Mouse (Mus musculus): Measurements from ENCODE around the gene Thpo.
A peak's percentile ranks its signal among the peaks of the same experiment; 100 is the strongest.

Thpo gene

DNA sequence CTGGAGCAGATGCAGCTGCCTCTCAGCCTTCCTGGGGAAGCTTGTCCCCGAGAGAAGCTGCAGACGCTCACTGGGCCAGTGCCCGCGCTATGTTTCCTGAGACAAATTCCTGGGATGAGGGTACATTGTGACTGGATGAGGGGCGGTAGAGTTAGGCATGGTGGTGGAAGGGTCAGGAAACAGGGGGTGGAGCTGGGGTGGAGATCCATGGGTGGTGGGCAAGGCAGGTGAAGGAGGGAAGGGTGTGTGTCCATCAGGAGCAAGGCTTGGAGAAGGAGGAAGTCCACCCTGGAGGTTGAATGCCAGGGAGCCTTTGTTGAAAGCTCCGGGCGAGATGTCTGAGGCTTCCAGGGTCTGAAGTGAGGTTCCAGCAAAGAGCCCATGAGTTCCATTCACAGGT is 9.0 kb downstream of the Thpo start:
- DNase-seq (ENCODE audit: low spot score in 2 of 2): no peak

DNA sequence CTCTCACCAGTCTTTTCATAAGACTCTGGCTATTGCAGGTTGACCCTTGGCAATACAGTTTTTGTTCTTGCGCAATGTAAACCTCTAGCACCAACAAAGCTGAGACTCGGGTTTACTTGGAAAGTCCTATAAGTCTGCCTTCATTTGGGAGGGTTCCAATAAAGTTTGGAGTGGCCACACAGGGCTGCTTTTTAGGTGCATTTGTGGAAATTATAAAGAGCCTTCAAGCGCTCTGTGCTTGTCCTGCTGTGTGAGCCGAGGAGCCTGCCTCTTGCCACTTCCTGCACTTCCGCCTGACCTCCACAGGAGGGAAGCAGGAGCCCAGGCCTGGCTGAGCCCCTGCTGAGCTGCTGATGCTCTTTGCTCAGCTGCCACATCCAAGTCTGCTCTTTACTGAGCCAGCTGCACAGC is 10.0 kb downstream of the Thpo start:
- DNase-seq (ENCODE audit: low spot score in 2 of 2): peak in 1 of 2 experiments; percentile 64

DNA sequence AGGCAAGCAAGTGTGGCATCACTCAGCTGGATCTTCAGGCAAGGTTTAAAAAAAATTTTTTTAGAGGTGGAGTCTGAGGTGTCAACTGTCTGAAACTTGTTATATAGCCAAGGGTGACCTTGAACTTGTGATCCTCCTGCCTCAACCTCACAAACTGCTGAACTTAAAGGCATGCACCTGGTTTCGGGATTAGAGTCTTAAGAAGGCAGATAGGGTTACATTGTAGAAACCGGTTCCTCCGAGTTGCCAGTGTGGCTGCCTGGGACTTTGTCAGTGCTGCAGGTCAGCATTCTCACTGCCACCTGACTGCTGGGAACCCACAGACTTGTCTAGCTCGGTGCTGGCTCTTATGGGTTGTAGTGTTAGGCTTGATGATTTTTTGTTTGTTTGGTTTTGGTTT is 11.1 kb downstream of the Thpo start:
- DNase-seq (ENCODE audit: low spot score in 2 of 2): no peak

DNA sequence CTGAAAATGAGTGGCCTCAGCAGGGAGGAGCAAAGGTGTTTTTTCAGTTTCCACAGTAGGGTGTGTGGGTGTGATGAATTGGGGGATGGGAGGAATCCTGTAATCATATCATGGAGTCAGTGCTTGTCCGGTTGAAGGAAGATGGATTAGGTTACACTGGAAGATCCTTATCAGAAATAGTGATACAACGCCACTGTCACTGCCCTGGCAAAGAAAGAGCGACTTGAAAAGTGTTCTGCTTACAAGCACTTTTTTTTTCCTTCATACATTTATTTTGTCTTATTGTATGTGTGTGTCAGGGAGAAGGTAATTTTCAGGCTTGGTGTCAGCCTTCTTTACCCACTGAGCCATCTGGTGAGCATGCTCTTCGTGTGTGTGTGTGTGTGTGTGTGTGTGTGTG is 11.6 kb downstream of the Thpo start:
- DNase-seq (ENCODE audit: low spot score in 2 of 2): no peak

DNA sequence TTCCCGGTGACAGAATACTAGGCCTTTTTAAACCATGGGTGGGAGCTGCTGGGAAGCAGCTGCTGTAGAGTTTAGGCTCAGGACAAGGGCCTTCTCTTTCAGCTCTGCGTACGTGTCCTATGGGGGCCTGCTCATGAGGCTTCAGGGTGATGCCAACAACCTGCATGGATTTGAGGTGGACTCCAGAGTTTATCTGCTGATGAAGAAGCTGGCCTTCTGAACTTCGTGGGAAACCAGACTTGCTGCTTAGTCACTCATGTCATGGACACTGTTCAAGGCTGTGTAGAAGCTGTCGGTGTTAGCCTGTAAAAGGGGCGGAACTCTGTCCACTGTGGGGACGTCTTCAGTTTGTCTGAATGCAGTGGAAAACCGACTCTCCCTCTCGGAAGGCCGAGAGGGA is 12.5 kb downstream of the Thpo start:
- no peak for DNase-seq (ENCODE audit: low spot score in 2 of 2)

DNA sequence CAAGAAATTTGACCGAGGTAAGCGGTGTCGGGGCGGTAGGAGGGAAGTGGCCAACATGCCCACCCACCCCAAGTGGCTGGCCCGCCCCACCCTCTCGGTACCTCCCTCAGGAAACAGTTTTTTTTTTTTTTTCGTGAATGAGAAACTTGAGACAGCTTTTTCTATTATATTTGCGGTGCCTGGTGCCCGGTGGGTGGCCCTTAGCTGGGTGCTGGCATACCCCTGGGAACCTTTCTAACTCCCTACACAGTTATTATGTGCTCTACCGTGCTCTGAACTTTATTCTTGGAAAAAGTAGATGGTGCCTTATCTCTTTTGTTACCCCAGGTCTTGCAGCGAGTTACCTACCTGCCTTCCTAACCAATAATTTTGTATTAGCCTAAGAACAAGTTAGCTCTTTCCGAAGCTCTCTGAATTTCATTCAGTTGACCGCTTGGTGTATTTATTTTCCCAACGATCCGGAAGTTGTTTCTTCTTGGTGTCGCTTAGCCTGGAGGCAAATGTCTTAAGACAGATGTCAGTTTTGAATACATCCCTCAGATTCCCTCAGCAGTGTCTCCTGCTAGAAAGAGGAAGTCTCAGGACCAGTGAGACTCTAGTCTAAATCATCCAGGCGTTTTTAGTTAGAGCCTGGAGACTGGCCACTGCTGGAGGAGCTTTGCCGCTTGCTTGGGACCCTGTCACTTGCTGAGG is 16.2 kb downstream of the Thpo start:
- DNase-seq (ENCODE audit: low spot score in 2 of 2): no peak

DNA sequence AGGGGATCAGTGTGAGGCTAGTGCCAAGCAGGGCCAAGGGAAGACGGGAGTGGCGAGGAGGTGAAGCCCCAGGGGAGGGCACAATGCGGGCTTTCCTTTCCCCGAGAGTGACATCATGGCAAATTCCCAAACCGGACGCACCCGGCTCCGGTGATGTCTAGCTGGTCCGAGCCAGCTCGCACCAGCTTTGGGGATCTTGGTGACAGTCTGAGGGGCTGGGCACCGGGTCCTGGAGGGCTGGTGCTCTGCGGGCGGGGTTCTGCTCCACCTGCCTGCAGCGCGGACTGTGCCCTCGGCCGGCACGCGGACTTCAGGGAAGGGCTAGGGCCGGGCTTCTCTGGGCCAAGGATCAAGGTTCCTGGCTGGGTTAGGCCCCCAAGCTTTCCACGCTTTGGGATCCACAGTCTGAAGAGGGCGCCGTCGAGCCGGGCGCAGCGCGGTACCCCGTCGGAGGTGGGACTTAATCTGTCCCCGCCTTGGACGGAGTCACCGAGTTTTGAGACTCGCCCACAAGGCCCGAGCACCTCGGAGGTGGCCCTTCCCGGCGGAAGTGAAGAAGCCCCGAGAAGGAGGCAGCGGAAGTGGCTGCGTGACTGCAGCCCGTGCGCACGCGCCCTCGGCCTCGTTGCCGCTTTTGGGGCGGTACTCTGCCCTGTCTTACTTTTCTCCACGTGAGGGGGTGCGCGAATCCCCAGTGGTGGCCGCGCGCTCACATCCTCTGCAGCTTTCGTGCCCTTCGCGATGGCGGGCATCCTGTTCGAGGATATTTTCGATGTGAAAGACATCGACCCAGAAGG is 16.9 kb downstream of the Thpo start, which contains the start of the genes Polr2h and Clcn2:
Gene Polr2h, plus strand, starts transcription at position 485 of the 797 bp plus-strand sequence.
Gene Clcn2, minus strand, starts transcription at position 566 of the 797 bp plus-strand sequence.
- peak; percentile 95 to 98 for DNase-seq (ENCODE audit: low spot score in 2 of 2)

DNA sequence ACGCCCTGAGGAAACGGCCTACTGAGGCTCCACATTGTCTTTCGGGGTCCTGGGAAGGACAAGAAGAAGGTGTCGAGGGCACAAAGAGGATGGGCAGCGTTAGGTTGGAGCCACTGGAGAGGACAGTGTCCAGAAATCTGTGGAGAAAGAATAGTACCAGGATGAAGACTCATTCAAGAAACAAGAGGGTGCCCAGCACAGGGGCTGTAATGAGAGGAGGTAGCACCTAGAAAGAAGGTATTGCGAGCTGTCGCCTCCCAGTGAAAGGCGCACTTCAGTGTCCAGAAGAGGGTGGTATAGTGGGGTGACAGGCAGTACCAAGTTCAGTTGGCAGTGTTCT is 17.5 kb downstream of the Thpo start:
- DNase-seq (ENCODE audit: low spot score in 2 of 2): no peak

DNA sequence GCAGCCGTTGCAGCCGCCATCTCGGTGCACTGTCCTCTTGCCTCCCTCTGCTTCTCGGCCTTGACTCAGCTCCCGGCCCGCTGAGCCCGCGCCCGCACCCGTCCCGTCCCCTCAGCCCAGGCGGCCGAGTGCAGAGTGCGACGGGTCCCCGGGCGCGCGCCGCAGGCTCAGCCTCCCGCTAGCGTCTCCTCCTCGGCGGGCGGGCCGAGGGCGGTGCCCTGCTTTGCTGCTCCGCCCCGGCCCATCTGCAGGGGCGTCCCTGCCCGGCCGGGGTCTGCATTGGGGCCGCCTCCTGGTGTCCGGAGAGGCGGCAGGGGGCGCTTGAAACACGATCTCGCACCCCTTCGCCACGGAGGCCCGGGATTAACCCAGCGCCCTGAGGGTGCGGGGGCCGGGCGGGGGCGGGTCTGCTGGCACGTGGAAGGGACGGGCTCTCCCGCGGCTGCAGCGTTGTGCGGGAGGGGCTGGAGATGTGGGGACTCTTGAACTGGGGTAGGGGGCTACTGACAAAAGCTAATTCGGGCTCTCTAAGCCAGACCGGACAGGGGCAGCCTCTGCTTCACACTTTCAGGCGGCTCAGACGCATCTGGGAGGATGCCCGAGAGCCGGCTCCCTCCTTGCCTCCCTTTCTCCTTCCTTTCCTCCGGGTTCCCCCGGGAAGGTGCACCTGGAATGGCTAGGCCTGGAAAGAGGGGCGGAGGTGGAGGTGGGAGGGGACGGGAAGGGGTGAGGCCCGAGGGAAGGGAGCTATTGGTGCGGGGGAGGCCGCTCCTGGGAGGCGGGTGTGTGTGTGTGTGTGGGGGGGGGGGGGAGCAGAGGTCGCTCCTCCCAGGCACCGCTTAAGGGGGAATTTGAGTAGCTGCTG is 18.1 kb downstream of the Thpo start:
- peak; percentile 71 to 74 for DNase-seq (ENCODE audit: low spot score in 2 of 2)

DNA sequence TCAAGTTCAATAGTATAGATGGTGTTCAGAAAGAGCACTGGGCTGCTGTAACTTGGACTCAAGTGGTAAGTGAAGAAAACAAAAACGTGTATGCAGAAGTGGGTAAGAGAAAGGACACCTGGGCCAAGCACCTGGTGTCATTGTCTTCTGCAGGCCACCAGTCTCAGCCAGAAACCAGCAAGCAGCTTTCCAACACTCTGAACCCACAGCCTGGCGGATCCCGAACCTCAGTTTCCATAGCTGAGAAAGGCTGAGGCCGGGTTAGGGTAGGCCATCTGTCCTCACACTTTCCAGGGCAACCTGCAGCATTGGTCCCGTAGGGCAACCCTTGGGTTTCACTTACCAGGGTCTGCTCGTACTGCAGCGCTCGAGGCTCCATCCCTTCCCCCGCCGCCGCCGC is 18.7 kb downstream of the Thpo start:
- DNase-seq (ENCODE audit: low spot score in 2 of 2): no peak

DNA sequence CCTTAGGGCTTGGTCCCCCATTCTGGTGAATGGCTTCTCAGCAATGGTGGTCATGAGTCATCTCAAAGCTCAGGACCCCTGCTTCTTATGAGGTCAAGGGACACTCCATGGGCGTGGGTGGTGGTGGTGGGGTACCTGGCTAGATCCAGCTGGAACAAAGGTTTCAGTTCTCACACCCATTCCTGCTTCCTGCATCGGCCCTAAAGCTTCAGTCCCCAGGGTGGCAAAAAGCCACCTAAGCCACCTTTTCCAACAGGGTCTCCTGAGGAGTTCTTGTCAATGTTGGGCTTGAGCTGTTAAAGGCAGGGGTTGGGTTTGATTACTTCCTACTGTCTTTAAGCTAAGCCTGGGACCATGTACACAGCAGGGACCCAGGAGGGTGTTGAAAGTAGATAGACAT is 19.1 kb downstream of the Thpo start:
- no peak for DNase-seq (ENCODE audit: low spot score in 2 of 2)

DNA sequence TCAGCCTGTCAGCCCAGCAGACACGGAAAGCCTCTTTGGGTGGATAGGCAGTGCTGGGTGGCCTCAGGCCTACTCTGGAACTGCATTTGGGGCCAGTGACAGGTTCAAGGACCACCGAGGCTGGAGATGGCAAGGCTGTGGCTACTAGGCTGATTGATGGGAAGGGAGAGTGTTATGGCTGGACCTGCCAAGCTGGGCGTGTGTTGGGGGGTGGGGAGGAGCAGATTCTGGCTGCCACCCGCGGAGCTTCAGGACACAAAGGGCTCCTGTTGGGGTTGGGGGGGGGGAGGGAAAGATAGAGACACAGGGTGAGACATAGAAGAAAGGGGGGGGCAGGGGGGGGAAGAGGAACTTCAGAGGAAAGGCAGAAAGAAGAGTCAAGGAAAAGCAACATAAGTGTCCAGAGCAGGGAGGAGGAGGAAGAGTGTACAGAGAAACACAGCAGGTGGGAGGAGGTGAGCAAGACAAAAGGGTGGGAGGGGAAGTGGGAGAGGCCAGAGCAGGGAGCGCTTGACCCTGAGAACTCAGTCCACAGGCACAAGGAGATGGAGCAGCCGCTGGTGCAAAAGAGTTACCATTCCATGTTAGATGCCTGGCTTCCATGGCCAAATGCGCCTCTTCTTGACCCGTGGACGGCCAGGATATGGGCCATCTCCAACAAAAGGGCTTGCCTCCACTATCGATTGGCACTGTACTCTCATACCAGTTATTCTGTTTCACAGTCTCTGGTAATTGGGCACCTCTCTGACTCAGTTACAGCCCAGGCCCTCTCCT is 19.8 kb downstream of the Thpo start:
- no peak for DNase-seq (ENCODE audit: low spot score in 2 of 2)

DNA sequence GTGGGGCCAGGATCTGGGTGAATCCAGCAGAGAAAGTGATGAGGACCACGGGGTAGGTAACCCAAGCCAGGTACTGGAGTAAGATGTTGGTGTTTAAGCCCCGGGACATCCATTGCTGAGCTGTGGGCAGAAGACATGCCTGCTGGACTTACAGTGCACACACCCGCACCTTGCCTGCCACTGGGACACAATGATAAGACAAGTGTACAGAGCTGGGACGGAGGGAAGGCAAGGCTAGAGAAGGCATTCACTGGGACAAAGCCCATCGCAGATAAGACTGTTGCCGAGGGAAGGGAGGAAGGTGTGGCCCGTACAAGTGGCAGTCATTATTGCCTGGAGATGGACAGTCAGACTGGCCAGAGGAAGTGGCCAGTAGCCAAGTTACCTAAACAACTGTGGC is 21.4 kb downstream of the Thpo start:
- no peak for DNase-seq (ENCODE audit: low spot score in 2 of 2)

DNA sequence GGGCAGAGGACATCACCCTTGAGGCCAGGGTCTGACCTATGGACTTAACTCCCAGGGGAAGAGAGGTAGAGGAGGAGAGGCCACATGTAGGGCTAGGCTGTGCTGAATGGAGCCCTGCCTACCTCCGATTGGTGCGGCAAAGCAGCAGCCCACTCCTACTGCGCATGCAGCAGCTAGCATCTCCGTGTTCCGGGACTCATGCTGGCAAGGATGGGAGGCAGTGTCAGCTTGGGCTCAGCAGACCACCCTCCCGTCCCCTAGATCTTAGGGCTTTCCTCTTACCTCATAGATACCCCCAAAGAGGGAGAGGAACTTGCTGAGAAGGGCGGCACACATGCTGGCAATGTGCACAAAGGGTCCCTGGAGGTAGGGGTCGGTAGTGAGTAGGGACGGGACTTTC is 22.1 kb downstream of the Thpo start:
- no peak for DNase-seq (ENCODE audit: low spot score in 2 of 2)

DNA sequence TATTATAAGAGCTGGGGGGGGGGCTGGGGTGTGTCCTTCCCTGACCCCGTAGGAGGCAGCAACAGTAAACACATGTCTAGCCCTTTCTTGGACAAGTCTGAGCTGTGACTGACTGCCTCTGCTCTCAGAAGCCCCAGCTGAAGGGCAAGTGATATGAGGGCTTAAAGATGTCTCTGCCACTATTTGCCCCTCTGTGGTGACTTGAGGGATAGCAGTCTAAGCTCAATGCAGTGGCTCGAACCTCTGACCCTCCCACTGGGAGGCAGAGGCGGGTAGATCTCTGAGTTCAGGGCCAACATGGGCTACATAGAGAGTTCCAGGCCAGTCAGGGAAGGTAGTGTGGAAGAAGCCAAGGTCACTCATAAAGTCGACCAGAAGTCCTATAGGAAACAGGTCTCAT is 23.5 kb downstream of the Thpo start:
- DNase-seq (ENCODE audit: low spot score in 2 of 2): no peak

DNA sequence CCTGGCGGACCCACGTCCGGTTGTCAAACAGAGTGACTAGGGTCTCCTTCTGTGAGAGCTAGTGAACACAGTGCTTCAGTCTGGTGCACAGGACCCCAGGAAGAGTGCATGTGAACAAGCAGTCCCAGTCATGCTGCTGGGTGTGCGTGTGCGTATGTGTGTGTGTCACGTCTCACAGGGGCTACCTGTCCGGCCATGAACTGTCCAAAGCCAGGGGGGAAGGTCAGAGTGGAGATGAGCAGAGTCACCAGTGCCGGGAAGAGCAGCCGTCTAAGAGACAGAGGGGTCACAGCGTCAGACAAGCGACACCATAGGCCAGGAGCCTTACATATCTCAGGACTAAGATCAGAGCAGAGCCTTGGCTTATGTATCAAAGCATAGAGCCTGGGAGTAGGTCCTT is 23.9 kb downstream of the Thpo start:
- no peak for DNase-seq (ENCODE audit: low spot score in 2 of 2)

DNA sequence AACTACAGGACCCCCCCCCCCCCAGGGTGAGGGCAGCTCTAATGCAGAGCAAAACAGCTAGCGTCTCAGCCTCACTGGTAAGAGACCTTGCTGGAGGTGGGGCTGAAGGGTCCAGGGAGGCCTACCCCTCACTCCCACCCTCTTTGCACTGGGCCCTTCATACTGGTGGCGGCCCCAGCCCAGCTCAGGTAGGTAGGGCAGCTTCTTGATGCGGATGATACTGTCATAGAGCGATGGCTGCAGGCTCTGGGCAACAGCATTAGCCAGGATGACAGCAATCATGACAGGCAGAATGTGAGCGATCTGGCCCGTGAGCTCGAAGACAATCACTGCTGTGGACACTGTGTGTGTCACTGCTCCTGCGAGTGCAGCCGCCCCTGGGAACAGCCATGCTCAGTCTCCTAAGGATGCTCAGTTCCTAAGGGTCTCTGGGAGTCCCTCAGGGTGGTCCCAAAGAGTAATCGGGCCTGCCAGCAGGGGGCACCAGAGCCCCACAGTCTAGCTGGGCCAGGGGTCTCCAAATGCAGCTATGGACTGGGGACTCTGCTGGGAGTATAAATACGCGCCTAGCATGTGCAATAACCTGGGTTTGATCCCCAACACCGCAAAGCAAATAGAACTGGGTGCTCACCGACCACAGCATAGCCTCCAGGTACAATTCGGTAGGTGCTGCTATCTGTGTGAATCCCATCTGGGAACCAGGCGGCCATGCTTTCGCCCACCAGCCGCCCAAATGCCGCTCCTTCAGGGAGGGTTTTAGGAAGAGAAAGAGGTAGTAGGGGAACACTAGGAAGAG is 25.2 kb downstream of the Thpo start:
- DNase-seq (ENCODE audit: low spot score in 2 of 2): no peak

DNA sequence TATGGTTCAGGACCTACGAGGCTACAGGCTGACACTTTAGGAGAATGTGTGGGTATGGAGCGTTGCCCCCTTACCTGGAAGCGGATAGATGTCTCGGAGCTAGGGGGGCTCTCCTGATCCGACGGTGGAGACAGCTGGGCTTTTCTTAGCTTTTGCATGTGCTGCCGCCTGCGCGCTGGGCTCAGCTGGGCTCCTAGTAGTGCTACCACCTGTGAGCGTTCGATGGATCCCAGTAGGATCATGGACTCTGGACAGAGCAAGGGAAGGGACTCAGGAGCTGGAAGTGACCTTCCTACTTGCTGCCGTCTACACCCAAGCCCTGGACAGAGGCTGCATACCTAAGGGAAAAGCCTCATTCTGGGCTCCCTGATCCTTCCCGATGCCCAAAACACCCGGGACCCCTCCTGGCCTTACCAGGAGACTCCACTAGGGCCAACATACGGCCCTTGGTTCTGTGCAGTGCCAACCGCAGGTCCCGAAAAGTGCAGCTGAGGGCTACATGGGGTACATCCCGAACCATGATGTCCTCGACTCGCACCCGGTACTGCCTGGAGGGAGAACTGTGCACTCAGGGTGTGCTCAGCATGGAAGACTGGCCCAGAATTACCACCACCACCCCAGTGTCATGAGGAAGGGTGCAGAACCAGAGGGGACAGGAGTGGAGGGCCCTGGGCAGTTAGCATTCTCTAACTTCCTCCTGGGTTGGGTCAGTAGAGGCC is 25.9 kb downstream of the Thpo start:
- DNase-seq (ENCODE audit: low spot score in 2 of 2): no peak

DNA sequence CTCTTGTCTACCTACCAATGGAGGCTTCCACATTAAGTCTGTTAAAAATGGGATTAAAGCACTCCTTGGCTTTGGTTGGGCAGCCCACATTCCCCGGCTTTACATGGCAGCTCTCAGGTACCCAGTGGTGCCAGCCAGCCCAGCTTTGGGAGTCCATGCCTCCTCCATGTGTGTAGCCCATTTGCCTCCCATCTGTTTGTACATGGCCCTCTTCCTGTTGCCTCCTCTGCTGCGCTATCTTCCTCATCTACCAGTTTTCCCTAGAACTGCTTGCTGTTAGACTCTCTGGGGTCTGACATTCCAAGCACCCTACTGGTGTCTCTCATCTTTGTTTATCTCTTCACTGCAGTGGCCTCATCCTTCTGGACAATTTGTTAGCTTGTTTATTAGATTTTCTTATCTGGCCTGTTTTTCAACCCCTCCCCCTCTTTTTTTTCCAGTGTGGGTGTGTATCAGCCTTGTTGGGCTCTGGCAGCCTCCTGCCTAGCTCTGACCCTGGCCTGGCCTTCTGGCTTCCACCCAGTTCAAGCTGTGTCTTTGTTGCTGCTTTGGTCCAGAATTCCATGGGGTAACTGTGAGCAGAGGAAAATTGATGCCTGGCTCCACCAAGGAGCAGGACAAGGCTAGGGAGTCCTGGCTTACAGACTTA is 27.8 kb downstream of the Thpo start:
- DNase-seq (ENCODE audit: low spot score in 2 of 2): no peak

DNA sequence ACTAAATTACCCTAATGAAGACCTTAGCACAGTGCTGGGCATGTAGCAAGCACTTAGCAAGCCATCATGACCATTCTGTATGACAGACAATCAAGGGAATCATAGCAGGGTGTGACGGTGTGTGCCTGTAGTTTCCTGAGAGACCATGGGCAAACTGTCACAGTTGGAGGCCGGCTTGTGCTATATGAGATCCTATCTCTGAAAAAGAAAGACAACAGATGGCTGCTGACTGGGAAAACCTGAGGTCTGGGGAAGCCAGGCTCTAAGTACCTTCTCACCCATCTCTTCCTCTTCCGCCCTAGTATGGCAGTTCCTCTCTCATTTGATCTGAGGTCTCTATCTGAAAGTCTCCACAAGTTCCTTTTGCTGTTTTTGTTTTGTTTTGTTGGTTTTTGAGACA is 28.5 kb downstream of the Thpo start:
- DNase-seq (ENCODE audit: low spot score in 2 of 2): no peak

All from urinary bladder, postnatal 36 days (tissue).